Mouse (Mus musculus) heart, postnatal 10 days (tissue): ENCODE measurements around the gene Stim1. TPM values are rescaled to one million over a fixed set of nuclear protein-coding genes. Genes with fewer than 3 reads are reported as not detected.
"Not testable (repeated sequence)": the region's sequence is repeated elsewhere in the genome, so short reads cannot be mapped to it uniquely, and the experiment has no call there.

Experiments used
- DNase-seq, 2 experiments: peaks; one replicate each; pipeline ENCODE4 v3.0.0; 2021
- intact Hi-C: fragments of 180-260 bp; cut with DNase I; formaldehyde crosslinking; loops from one replicate; pipeline ENCODE4 v1.15.1; 2025
- total RNA-seq, 2 experiments: library from RNA; stranded (reverse); gene quantifications; 2 replicates each; pipeline ENCODE4 v1.2.3; 2021

Stim1 gene
- total RNA-seq, 2 experiments from 2014 or later = 23.4 to 30.7 TPM

GRCm38 (mm10) chr7:102248691-102249404 lies 18.8 kb upstream of the Stim1 start:
- DNase-seq = peak; percentile 15 to 25
- intact Hi-C loops = no loop called here

- no peak for DNase-seq
- intact Hi-C loops = no loop called here
Observed at GRCm38 (mm10) chr7:102249531-102249895, 18.1 kb upstream of the Stim1 start.

- peak; percentile 84 for DNase-seq
- intact Hi-C loops = loop anchor here (1.0 to 10.0 kb wide), 2 partner anchors 58 to 595 kb away; no protein-coding TSS in a partner anchor
Observed at GRCm38 (mm10) chr7:102249896-102250630, 17.5 kb upstream of the Stim1 start.

- intact Hi-C loops = loop anchor here (1.0 to 10.0 kb wide), 2 partner anchors 58 to 596 kb away; no protein-coding TSS in a partner anchor
Observed at GRCm38 (mm10) chr7:102250631-102251214, 16.9 kb upstream of the Stim1 start.

GRCm38 (mm10) chr7:102253631-102254030 lies 14.0 kb upstream of the Stim1 start:
- intact Hi-C loops = loop anchor here (10.0 kb wide), 1 partner anchor 599 kb away; no protein-coding TSS in a partner anchor

More at GRCm38 (mm10) chr7:102250631-102251214, 16.9 kb upstream of the Stim1 start:
- DNase-seq = peak; percentile 94

GRCm38 (mm10) chr7:102255954-102256353 lies 11.7 kb upstream of the Stim1 start, which contains the start of gene Rhog:
Gene Rhog (minus strand): TSS chr7:102256054.
- intact Hi-C loops = loop anchor here (10.0 kb wide), 1 partner anchor 601 kb away; no protein-coding TSS in a partner anchor
- DNase-seq = no peak

More at GRCm38 (mm10) chr7:102253631-102254030, 14.0 kb upstream of the Stim1 start:
- DNase-seq = no peak

GRCm38 (mm10) chr7:102256636-102257035 lies 11.0 kb upstream of the Stim1 start:
- no peak for DNase-seq
- intact Hi-C loops = loop anchor here (10.0 kb wide), 1 partner anchor 602 kb away; no protein-coding TSS in a partner anchor

GRCm38 (mm10) chr7:102258189-102258588 lies 9.4 kb upstream of the Stim1 start:
- intact Hi-C loops = loop anchor here (1.0 to 10.0 kb wide), 2 partner anchors 159 to 603 kb away; no protein-coding TSS in a partner anchor
- peak; percentile 81 to 93 for DNase-seq

GRCm38 (mm10) chr7:102258753-102259152 lies 8.9 kb upstream of the Stim1 start:
- intact Hi-C loops = loop anchor here (1.0 to 10.0 kb wide), 2 partner anchors 159 to 604 kb away; no protein-coding TSS in a partner anchor
- DNase-seq = no peak

- intact Hi-C loops = loop anchor here (10.0 kb wide), 1 partner anchor 605 kb away; no protein-coding TSS in a partner anchor
- DNase-seq = no peak
Observed at GRCm38 (mm10) chr7:102259716-102260479, 7.7 kb upstream of the Stim1 start.

- no peak for DNase-seq
- intact Hi-C loops = no loop called here
Observed at GRCm38 (mm10) chr7:102260518-102260917, 7.1 kb upstream of the Stim1 start.

GRCm38 (mm10) chr7:102263020-102263419 lies 4.6 kb upstream of the Stim1 start:
- no peak for DNase-seq
- intact Hi-C loops = no loop called here

GRCm38 (mm10) chr7:102266021-102266400 lies 1.6 kb upstream of the Stim1 start:
- DNase-seq, intact Hi-C loops: not testable (repeated sequence)

- DNase-seq = peak in 1 of 2 experiments; percentile 26
- intact Hi-C loops = loop anchor here (1.0 kb wide), 2 partner anchors 72 to 151 kb away; no protein-coding TSS in a partner anchor
Observed at GRCm38 (mm10) chr7:102266401-102267042, 1.1 kb upstream of the Stim1 start.

- intact Hi-C loops = loop anchor here (1.0 kb wide), 2 partner anchors 71 to 150 kb away; no protein-coding TSS in a partner anchor
- peak; percentile 96 to 98 for DNase-seq
Observed at GRCm38 (mm10) chr7:102267113-102267579, 460 bp upstream of the Stim1 start.

GRCm38 (mm10) chr7:102268395-102268748 lies 766 bp downstream of the Stim1 start:
- DNase-seq = no peak
- intact Hi-C loops = no loop called here

- DNase-seq = peak; percentile 49 to 72
- intact Hi-C loops = no loop called here
Observed at GRCm38 (mm10) chr7:102272422-102272948, 4.9 kb downstream of the Stim1 start.

GRCm38 (mm10) chr7:102281403-102281802 lies 13.8 kb downstream of the Stim1 start:
- DNase-seq = no peak
- intact Hi-C loops = no loop called here

GRCm38 (mm10) chr7:102282261-102282660 lies 14.7 kb downstream of the Stim1 start:
- DNase-seq = peak; percentile 83 to 84
- intact Hi-C loops = no loop called here
